Mouse (Mus musculus): Measurements from ENCODE around the gene Ect2l.

The Ect2l gene

DNA sequence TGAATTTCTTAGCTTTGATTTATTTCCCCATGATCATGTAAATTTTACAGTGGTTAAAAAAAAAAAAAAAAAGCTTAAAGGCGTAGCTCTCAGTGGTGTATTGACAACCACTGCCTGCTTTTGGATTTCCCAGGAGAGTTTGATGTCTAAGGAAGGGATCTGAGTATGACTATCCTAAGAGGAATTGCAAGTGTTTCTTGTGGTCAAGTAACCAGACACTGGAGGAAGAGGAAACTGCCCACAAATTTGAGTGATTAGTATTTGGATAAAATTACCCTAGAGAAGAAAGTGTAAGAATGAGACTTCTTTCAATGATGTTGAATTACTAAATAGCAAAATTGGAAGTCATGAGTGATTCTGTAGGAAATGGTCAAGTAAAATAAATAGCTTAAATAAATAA, 129.2 kb downstream of the Ect2l start:
- DNase-seq (ENCODE audit: low read depth, low spot score), result peak; percentile 83

Measured in 3T3-L1 (cell line).